Mouse (Mus musculus) liver, embryonic 13.5 days (tissue): ENCODE measurements around the gene Tet2. TPM values are rescaled to one million over a fixed set of nuclear protein-coding genes. Genes with fewer than 3 reads are reported as not detected.
"Not testable (repeated sequence)": the region's sequence is repeated elsewhere in the genome, so short reads cannot be mapped to it uniquely, and the experiment has no call there.

Experiments used
- ATAC-seq: fragments of 200-750 bp; cut with Nextera tagmentation; 2 replicates; pipeline ENCODE4 v1.8.0; 2017; ENCODE audit warnings: low read depth, mild to moderate bottlenecking, moderate number of reproducible peaks, moderate library complexity
- DNase-seq: peaks from one replicate; pipeline ENCODE4 v3.0.0; 2022
- H3K27ac ChIP-seq: fragments of 300-500 bp; sonication (generic); 2 replicates; pipeline ENCODE4 v1.5.1; 2015; ENCODE audit warnings: moderate library complexity, mild to moderate bottlenecking, inconsistent platforms
- H3K27me3 ChIP-seq: fragments of 300-500 bp; sonication (generic); 2 replicates; pipeline ENCODE4 v1.6.1; 2015; ENCODE audit warnings: mild to moderate bottlenecking, inconsistent platforms
- H3K36me3 ChIP-seq: fragments of 300-500 bp; sonication (generic); 2 replicates; pipeline ENCODE4 v1.6.1; 2015; ENCODE audit warnings: mild to moderate bottlenecking, inconsistent platforms
- H3K4me1 ChIP-seq: fragments of 300-500 bp; sonication (generic); replicated peaks from 2 replicates; pipeline ENCODE4 v1.6.1; 2015; ENCODE audit warnings: inconsistent platforms
- H3K4me2 ChIP-seq: fragments of 300-500 bp; sonication (generic); 2 replicates; pipeline ENCODE4 v1.6.1; 2015; ENCODE audit warnings: inconsistent platforms, mild to moderate bottlenecking, moderate library complexity
- H3K4me3 ChIP-seq: fragments of 300-500 bp; sonication (generic); replicated peaks from 2 replicates; pipeline ENCODE4 v1.5.1; 2015; ENCODE audit warnings: mild to moderate bottlenecking, inconsistent platforms
- H3K9ac ChIP-seq: fragments of 300-500 bp; sonication (generic); 2 replicates; pipeline ENCODE4 v1.6.1; 2015; ENCODE audit warnings: mild to moderate bottlenecking, inconsistent platforms
- H3K9me3 ChIP-seq: fragments of 300-500 bp; sonication (generic); replicated peaks from 2 replicates; pipeline ENCODE4 v1.6.1; 2016; ENCODE audit warnings: inconsistent platforms
- WGBS: fragments of 180-500 bp; shearing (Covaris S2); methylation state at CpG from one replicate; pipeline ENCODE4 v1.1.7; 2015; ENCODE audit not compliant: insufficient replicate concordance; 5-methylcytosine and 5-hydroxymethylcytosine counted together
- polyA plus RNA-seq: library from polyadenylated mRNA; unstranded; fragments of >200 nt; fragmentation: Nextera tagmentation; extraction: Ambion mirVana; gene quantifications from 2 replicates; pipeline ENCODE4 v1.2.1, GENCODE M21; 2015

Tet2 gene
- polyA plus RNA-seq, 1 experiment from 2014 or later, result 2.5 TPM

GRCm38 (mm10) chr3:133546790-133547189, 1.9 kb upstream of the Tet2 start:
- WGBS, result 24% methylated on average over 2 of the region's 2 CpGs
- no peak overlapping the region for H3K9ac ChIP-seq
- DNase-seq (no peak), ATAC-seq (no peak)
- peaks cover 20% of the 10 kb centered on the region for H3K4me1 ChIP-seq
- H3K27ac ChIP-seq, result no peak overlapping the region
- no peaks in the 10 kb centered on the region for H3K36me3 ChIP-seq
- H3K4me2 ChIP-seq, result no peak overlapping the region
- no peak overlapping the region for H3K4me3 ChIP-seq
- H3K27me3 ChIP-seq, result 0 out of 2 replicates have a peak, but pooled peaks cover 6% of the 10 kb centered on the region
- H3K9me3 ChIP-seq, result no peaks in the 10 kb centered on the region

- peak overlapping the region; percentile 72 for H3K4me3 ChIP-seq
- ATAC-seq (no peak), DNase-seq (no peak)
- 21% methylated on average over 6 of the region's 6 CpGs for WGBS
- H3K36me3 ChIP-seq, result no peaks in the 10 kb centered on the region
- H3K27me3 ChIP-seq, result 0 out of 2 replicates have a peak, but pooled peaks cover 6% of the 10 kb centered on the region
- no peaks in the 10 kb centered on the region for H3K9me3 ChIP-seq
- peak overlapping the region; percentile 80; the same call in 1 of the 2 replicates for H3K9ac ChIP-seq
- no peak overlapping the region for H3K27ac ChIP-seq
- H3K4me1 ChIP-seq, result peaks cover 23% of the 10 kb centered on the region
- H3K4me2 ChIP-seq, result peak overlapping the region; percentile 87
These were observed 346 bp upstream of the Tet2 start for GRCm38 (mm10) chr3:133545304-133545666.

- H3K4me2 ChIP-seq, result peak overlapping the region; percentile 87
- peaks cover 19% of the 10 kb centered on the region for H3K4me1 ChIP-seq
- H3K27me3 ChIP-seq, result 0 out of 2 replicates have a peak, but pooled peaks cover 6% of the 10 kb centered on the region
- under 1% methylated on average over 50 of the region's 52 CpGs for WGBS
- no peaks in the 10 kb centered on the region for H3K36me3 ChIP-seq
- peak overlapping the region; percentile 72 for H3K4me3 ChIP-seq
- H3K9ac ChIP-seq, result peak overlapping the region; percentile 80
- ATAC-seq, result peak; percentile 90
- H3K9me3 ChIP-seq, result no peaks in the 10 kb centered on the region
- H3K27ac ChIP-seq, result peak overlapping the region; percentile 84
- DNase-seq, result peak; percentile 71
These were observed 798 bp downstream of the Tet2 start for GRCm38 (mm10) chr3:133544131-133544550.

- H3K4me3 ChIP-seq, result peak overlapping the region; percentile 72
- no peaks in the 10 kb centered on the region for H3K9me3 ChIP-seq
- under 1% methylated on average over 21 of the region's 21 CpGs for WGBS
- H3K36me3 ChIP-seq, result peaks cover 3% of the 10 kb centered on the region; the same call in 1 of the 2 replicates
- peak; percentile 8 for DNase-seq
- peak overlapping the region; percentile 80 for H3K9ac ChIP-seq
- peaks cover 19% of the 10 kb centered on the region for H3K4me1 ChIP-seq
- ATAC-seq, result no peak
- 0 out of 2 replicates have a peak, but pooled peaks cover 6% of the 10 kb centered on the region for H3K27me3 ChIP-seq
- H3K27ac ChIP-seq, result peak overlapping the region; percentile 84
- peak overlapping the region; percentile 87 for H3K4me2 ChIP-seq
These were observed 1.6 kb downstream of the Tet2 start for GRCm38 (mm10) chr3:133543101-133544020.

- no peak for DNase-seq
- peaks cover 19% of the 10 kb centered on the region for H3K4me1 ChIP-seq
- H3K36me3 ChIP-seq, result peaks cover 3% of the 10 kb centered on the region; the same call in 1 of the 2 replicates
- no peak overlapping the region for H3K9ac ChIP-seq
- H3K4me3 ChIP-seq, result no peak overlapping the region
- 0 out of 2 replicates have a peak, but pooled peaks cover 6% of the 10 kb centered on the region for H3K27me3 ChIP-seq
- no peaks in the 10 kb centered on the region for H3K9me3 ChIP-seq
- no peak overlapping the region for H3K27ac ChIP-seq
- no peak overlapping the region for H3K4me2 ChIP-seq
- no peak for ATAC-seq
These were observed 2.9 kb downstream of the Tet2 start for GRCm38 (mm10) chr3:133542084-133542483.

DNA sequence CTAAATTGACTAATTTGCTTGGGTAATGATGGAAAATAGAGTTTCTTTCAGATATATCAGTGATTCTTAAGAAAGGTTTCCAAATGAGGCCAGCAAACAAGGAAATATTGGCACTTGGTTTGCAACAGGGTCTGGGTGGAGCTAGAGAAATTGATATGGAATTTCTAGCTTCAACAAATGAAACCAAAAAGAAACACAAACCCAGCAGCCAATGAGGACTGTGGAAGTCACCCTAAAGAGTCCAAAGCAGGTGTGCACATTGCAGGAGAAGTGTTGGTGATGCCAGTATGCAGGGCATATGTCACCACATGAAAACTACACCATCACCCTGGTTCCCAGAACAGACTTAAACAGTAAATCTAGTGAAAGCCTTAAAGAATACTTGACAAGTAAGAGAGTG, 3.9 kb downstream of the Tet2 start:
- no peak overlapping the region for H3K27ac ChIP-seq
- H3K9ac ChIP-seq, result no peak overlapping the region
- H3K4me3 ChIP-seq, result no peak overlapping the region
- DNase-seq, result no peak
- no peaks in the 10 kb centered on the region for H3K9me3 ChIP-seq
- H3K27me3 ChIP-seq, result 0 out of 2 replicates have a peak, but pooled peaks cover 6% of the 10 kb centered on the region
- peaks cover 19% of the 10 kb centered on the region for H3K4me1 ChIP-seq
- no peak for ATAC-seq
- no peak overlapping the region for H3K4me2 ChIP-seq
- H3K36me3 ChIP-seq, result peaks cover 5% of the 10 kb centered on the region; the same call in 1 of the 2 replicates

DNA sequence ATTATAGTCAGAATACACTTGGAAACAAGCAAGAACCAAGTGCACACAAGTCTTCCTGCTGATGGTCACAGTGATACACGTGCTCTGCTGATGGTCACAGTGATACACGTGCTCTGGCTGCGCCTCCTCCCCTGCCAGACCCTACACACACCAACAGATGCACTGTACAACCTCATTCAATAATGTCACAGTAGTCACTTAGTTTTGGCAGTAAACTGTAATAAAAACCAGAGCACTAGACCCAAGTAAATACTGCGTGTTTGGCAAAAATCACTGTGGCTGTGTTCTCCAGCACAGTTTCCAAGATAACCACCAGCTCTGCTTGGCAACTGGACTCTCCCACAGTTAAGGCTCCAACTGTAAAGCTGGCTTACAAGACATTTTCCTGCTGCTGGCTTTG, 4.9 kb downstream of the Tet2 start:
- WGBS, result 72% methylated on average over 4 of the region's 4 CpGs
- H3K27me3 ChIP-seq, result 0 out of 2 replicates have a peak, but pooled peaks cover 5% of the 10 kb centered on the region

GRCm38 (mm10) chr3:133538499-133538898, 6.4 kb downstream of the Tet2 start:
- not testable (repeated sequence) for H3K9ac ChIP-seq, H3K27ac ChIP-seq, DNase-seq, H3K9me3 ChIP-seq, H3K27me3 ChIP-seq, H3K4me2 ChIP-seq, ATAC-seq, H3K36me3 ChIP-seq, H3K4me3 ChIP-seq
- 70% methylated on average over 4 of the region's 4 CpGs for WGBS
- peaks cover 17% of the 10 kb centered on the region for H3K4me1 ChIP-seq

More for the DNA sequence above, 4.9 kb downstream of the Tet2 start:
- ATAC-seq, result no peak
- H3K36me3 ChIP-seq, result peaks cover 5% of the 10 kb centered on the region; the same call in 1 of the 2 replicates
- H3K9me3 ChIP-seq, result no peaks in the 10 kb centered on the region
- H3K27ac ChIP-seq, result no peak overlapping the region
- H3K9ac ChIP-seq, result no peak overlapping the region
- H3K4me2 ChIP-seq, result no peak overlapping the region
- H3K4me3 ChIP-seq, result no peak overlapping the region
- DNase-seq, result no peak
- H3K4me1 ChIP-seq, result peaks cover 15% of the 10 kb centered on the region

GRCm38 (mm10) chr3:133535644-133536043, 9.3 kb downstream of the Tet2 start:
- DNase-seq, result no peak

DNA sequence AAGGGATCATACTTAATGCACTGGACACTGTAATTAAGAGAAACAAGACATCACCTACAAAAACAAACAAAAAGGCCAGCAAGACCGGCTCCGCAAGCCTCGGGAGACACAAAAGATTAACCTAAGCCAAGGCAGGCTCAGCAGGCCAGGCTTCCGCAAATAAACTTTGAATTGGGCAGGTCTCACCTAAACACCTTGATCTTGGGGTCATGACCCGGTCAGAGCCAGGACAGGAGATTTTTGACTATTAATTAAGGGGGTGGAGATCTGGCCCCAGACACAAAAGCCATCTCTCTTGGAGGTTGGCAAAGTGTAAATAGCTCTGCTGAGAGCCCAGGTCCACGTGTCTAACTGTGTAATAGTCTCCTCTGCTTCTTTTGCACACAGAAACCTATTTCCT, 10.9 kb downstream of the Tet2 start:
- Histone ChIP-seq H3K4me3 (no peak overlapping the region), H3K27ac (no peak overlapping the region), H3K27me3 (no peaks in the 10 kb centered on the region), H3K9me3 (no peaks in the 10 kb centered on the region), H3K9ac (no peak overlapping the region), H3K36me3 (peaks cover 5% of the 10 kb centered on the region; the same call in 1 of the 2 replicates), H3K4me1 (peaks cover 14% of the 10 kb centered on the region; the same call in 1 of the 2 replicates), H3K4me2 (no peak overlapping the region)
- DNase-seq (no peak), ATAC-seq (no peak)
- WGBS, result 67% methylated on average over 6 of the region's 6 CpGs

More at GRCm38 (mm10) chr3:133535644-133536043, 9.3 kb downstream of the Tet2 start:
- H3K4me1 ChIP-seq, result peaks cover 12% of the 10 kb centered on the region; the same call in 1 of the 2 replicates
- H3K9me3 ChIP-seq, result no peaks in the 10 kb centered on the region
- no peaks in the 10 kb centered on the region for H3K27me3 ChIP-seq
- H3K4me2 ChIP-seq, result no peak overlapping the region
- no peak overlapping the region for H3K27ac ChIP-seq
- peaks cover 5% of the 10 kb centered on the region; the same call in 1 of the 2 replicates for H3K36me3 ChIP-seq
- no peak for ATAC-seq
- no peak overlapping the region for H3K4me3 ChIP-seq
- WGBS, result 75% methylated on average over 6 of the region's 6 CpGs
- no peak overlapping the region for H3K9ac ChIP-seq

DNA sequence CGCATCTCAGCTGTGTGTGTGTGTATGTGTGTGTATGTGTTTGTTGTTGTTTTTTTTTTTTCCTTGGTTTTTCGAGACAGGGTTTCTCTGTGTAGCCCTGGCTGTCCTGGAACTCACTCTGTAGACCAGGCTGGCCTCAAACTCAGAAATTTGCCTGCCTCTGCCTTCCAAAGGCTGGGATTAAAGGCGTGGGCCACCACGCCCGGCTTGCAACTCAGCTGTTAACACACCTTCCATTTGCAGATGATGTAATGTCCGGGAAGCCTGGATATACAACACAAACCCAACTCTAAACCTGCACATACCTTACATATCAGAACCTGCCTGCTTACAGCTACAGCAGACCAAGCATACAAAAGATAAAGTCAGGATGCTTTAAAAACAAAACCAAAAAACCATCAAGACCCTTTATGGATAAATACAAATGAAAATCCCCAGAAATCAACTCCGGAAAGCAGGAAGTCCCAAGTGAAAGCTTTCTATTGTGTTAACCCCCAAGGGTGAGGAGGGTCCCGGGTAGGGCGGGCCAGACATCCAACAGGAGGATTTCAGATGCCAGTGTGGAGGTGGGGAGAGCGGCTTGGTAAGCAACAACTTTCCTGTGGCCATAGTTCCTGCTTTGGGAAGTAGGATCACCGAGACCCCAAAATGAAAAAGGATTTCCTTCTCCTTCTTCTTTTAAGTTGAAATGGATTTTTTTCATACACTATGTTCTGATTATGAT, 11.5 kb downstream of the Tet2 start:
- H3K9me3 ChIP-seq, result no peaks in the 10 kb centered on the region
- 61% methylated on average over 11 of the region's 11 CpGs for WGBS
- H3K4me3 ChIP-seq, result no peak overlapping the region
- no peak for DNase-seq
- no peak overlapping the region for H3K4me2 ChIP-seq
- no peak overlapping the region for H3K27ac ChIP-seq
- H3K9ac ChIP-seq, result no peak overlapping the region
- peaks cover 2% of the 10 kb centered on the region; the same call in 1 of the 2 replicates for H3K36me3 ChIP-seq
- H3K27me3 ChIP-seq, result no peaks in the 10 kb centered on the region
- H3K4me1 ChIP-seq, result peaks cover 14% of the 10 kb centered on the region; the same call in 1 of the 2 replicates
- no peak for ATAC-seq
